Mouse (Mus musculus) embryonic facial prominence, embryonic 13.5 days (tissue): ENCODE measurements around the gene Gm45021. TPM values are rescaled to one million over a fixed set of nuclear protein-coding genes. Genes with fewer than 3 reads are reported as not detected.

Experiments
- ATAC-seq: fragments of 200-750 bp; cut with Nextera tagmentation; 2 replicates; pipeline ENCODE4 v1.8.0; 2017; ENCODE audit warnings: low read depth; ENCODE audit not compliant: insufficient number of reproducible peaks, insufficient read depth, low FRiP score, low TSS enrichment
- H3K27ac ChIP-seq: fragments of 300-500 bp; sonication (generic); 2 replicates; pipeline ENCODE4 v1.5.1; 2015; ENCODE audit warnings: moderate library complexity, mild to moderate bottlenecking, inconsistent platforms
- H3K27me3 ChIP-seq: fragments of 300-500 bp; sonication (generic); 2 replicates; pipeline ENCODE4 v1.6.1; 2015; ENCODE audit warnings: mild to moderate bottlenecking, inconsistent platforms
- H3K36me3 ChIP-seq: fragments of 300-500 bp; sonication (generic); 2 replicates; pipeline ENCODE4 v1.6.1; 2015; ENCODE audit warnings: mild to moderate bottlenecking, inconsistent platforms
- H3K4me1 ChIP-seq: fragments of 300-500 bp; sonication (generic); 2 replicates; pipeline ENCODE4 v1.6.1; 2015; ENCODE audit warnings: inconsistent platforms
- H3K4me2 ChIP-seq: fragments of 300-500 bp; sonication (generic); 2 replicates; pipeline ENCODE4 v1.6.1; 2015; ENCODE audit warnings: moderate library complexity, mild to moderate bottlenecking, inconsistent platforms
- H3K4me3 ChIP-seq: fragments of 300-500 bp; sonication (generic); 2 replicates; pipeline ENCODE4 v1.5.1; 2015; ENCODE audit warnings: mild to moderate bottlenecking, inconsistent platforms
- H3K9ac ChIP-seq: fragments of 300-500 bp; sonication (generic); 2 replicates; pipeline ENCODE4 v1.6.1; 2015; ENCODE audit warnings: mild to moderate bottlenecking, inconsistent platforms
- H3K9me3 ChIP-seq: fragments of 300-500 bp; sonication (generic); 2 replicates; pipeline ENCODE4 v1.6.1; 2016; ENCODE audit warnings: inconsistent platforms
- whole genome bisulfite sequencing: fragments of 180-500 bp; shearing (Covaris S2); methylation state at CpG from one replicate; pipeline ENCODE4 v1.1.7; 2015; ENCODE audit warnings: mixed read lengths; 5-methylcytosine and 5-hydroxymethylcytosine counted together
- polyA plus RNA-seq: library from polyadenylated mRNA; unstranded; fragments of >200 nt; fragmentation: Nextera tagmentation; extraction: Ambion mirVana; gene quantifications from 2 replicates; pipeline ENCODE4 v1.2.1, GENCODE M21; 2015

Gm45021 gene
- polyA plus RNA-seq, 1 experiment from 2014 or later: not detected

DNA sequence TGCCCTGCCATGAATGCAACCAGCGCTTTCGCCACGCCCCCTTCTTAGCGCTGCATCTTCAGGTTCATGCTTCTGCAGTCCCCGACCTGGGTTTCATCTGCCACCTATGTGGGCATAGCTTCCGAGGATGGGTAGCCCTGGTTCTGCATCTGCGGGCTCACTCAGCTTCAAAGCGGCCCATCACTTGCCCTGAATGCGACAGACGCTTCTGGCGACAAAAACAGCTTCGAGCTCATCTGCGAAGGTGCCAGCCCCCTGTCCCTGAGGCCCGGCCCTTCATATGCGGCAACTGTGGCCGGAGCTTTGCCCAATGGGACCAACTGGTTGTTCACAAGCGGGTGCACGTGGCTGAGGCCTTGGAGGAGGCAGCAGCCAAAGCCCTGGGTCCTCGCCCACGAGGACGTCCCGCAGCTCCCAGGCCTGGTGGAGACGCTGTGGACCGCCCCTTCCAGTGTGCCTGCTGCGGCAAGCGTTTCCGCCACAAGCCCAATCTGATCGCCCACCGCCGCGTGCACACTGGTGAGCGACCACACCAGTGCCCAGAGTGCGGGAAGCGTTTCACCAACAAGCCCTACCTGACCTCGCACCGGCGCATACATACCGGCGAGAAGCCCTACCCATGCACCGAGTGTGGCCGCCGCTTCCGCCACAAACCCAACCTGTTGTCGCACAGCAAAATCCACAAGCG, 7.3 kb downstream of the Gm45021 start:
- peaks cover 23% of the 10 kb centered on the region for H3K4me1 ChIP-seq
- peaks cover 23% of the 10 kb centered on the region for H3K9me3 ChIP-seq
- 96% methylated on average over 45 of the region's 45 CpGs for WGBS
- no peak overlapping the region for H3K4me2 ChIP-seq
- H3K27ac ChIP-seq: no peak overlapping the region
- no peaks in the 10 kb centered on the region for H3K27me3 ChIP-seq
- no peak for ATAC-seq
- H3K36me3 ChIP-seq: peaks cover 52% of the 10 kb centered on the region
- H3K4me3 ChIP-seq: no peak overlapping the region
- H3K9ac ChIP-seq: no peak overlapping the region

DNA sequence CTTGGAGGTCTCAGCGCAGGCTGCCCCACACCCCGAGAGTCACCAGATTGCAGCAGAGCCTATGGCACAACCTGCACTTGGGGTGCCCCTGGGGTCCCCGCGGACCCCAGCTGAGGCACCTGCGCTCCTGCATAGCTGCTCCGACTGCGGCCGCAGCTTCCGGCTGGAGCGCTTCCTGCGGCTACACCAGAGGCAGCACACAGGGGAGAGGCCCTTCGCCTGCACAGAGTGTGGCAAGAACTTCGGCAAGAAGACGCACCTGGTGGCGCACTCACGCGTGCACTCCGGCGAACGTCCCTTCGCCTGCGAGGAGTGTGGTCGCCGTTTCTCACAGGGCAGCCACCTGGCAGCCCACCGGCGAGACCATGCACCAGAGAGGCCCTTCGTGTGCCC, 7.8 kb downstream of the Gm45021 start:
- H3K4me1 ChIP-seq: peaks cover 23% of the 10 kb centered on the region
- no peak overlapping the region for H3K4me2 ChIP-seq
- H3K9ac ChIP-seq: no peak overlapping the region
- no peaks in the 10 kb centered on the region for H3K27me3 ChIP-seq
- H3K27ac ChIP-seq: no peak overlapping the region
- ATAC-seq: no peak
- 98% methylated on average over 27 of the region's 27 CpGs for WGBS
- peaks cover 52% of the 10 kb centered on the region for H3K36me3 ChIP-seq
- no peak overlapping the region for H3K4me3 ChIP-seq
- peaks cover 23% of the 10 kb centered on the region for H3K9me3 ChIP-seq

DNA sequence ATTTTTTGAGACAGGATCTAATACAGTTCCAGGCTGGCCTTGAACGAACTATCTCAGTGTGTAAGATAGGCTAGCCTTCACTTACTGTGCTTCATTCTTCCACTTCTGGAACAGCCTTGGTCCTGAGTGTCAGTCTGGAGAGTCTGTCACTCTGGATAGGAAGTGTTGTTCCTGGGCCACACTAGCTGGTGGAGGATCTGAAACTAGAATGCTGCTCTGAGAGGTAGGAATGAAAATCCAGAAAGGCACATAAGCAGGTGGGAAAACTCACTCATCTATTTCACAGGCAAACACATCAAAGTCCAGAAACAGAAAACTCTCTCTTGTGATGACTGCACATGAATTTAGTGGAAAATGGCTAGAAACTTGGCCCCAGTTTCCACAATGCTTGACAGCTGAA, 11.2 kb downstream of the Gm45021 start:
- Histone ChIP-seq H3K9ac (no peak overlapping the region), H3K36me3 (peaks cover 46% of the 10 kb centered on the region), H3K27ac (no peak overlapping the region), H3K4me3 (no peak overlapping the region), H3K9me3 (peaks cover 23% of the 10 kb centered on the region), H3K4me2 (no peak overlapping the region; the same call in 1 of the 2 replicates), H3K4me1 (peaks cover 14% of the 10 kb centered on the region), H3K27me3 (no peaks in the 10 kb centered on the region)
- WGBS: 89% methylated on average over 1 of the region's 1 CpGs
- no peak for ATAC-seq

DNA sequence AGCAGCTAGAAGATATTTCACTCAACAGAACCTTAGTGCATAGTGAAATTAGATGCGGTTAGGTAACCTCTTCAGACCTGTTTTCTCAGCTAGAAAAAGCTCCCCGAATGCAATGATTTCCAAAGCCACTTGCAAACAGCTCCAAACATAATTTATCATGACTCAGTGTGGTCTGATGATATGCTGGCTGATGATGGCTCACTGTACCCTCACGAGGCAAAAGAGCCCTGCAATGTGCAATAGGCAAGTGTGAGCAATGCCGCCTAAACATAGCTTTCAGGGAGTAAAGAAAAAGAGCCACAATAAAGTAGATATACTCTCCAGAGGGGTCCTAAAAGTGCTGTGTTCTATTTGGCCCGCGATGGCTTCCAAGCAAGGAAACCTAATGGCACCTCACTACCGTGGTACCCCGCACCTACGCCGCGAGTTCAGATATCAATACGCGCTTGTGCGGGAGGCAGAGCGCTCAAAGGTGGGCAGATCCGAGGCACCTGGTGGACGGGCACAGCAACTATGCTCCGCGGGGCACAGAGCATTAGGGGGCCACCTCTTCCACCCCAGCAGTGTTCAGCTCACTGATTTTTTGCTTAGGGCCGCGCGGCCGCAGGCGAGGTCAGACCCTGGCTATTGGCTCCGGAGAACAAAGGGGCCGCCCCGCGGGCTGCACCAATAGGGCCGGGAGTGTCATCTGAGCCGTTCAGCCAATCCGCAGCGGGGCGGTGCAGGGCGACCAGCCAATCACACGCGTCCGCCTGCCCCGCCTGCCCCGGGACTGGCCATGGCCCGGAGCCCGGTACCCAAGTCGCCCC, 12.1 kb downstream of the Gm45021 start, which contains the start of gene Zfp775:
TSS of gene Zfp775 (plus strand) at position 793 of the 809 bp plus-strand sequence.
- H3K27me3 ChIP-seq: no peaks in the 10 kb centered on the region
- H3K4me3 ChIP-seq: peak within 1 kb of the TSS; percentile 78
- peak; percentile 96 for ATAC-seq
- H3K9me3 ChIP-seq: peaks cover 18% of the 10 kb centered on the region
- peak within 1 kb of the TSS; percentile 87 for H3K9ac ChIP-seq
- WGBS: 4% methylated on average over 42 of the region's 42 CpGs
- peaks cover 14% of the 10 kb centered on the region for H3K4me1 ChIP-seq
- peak within 1 kb of the TSS; percentile 82 for H3K27ac ChIP-seq
- H3K4me2 ChIP-seq: peak within 1 kb of the TSS; percentile 92
- H3K36me3 ChIP-seq: peaks cover 38% of the 10 kb centered on the region

DNA sequence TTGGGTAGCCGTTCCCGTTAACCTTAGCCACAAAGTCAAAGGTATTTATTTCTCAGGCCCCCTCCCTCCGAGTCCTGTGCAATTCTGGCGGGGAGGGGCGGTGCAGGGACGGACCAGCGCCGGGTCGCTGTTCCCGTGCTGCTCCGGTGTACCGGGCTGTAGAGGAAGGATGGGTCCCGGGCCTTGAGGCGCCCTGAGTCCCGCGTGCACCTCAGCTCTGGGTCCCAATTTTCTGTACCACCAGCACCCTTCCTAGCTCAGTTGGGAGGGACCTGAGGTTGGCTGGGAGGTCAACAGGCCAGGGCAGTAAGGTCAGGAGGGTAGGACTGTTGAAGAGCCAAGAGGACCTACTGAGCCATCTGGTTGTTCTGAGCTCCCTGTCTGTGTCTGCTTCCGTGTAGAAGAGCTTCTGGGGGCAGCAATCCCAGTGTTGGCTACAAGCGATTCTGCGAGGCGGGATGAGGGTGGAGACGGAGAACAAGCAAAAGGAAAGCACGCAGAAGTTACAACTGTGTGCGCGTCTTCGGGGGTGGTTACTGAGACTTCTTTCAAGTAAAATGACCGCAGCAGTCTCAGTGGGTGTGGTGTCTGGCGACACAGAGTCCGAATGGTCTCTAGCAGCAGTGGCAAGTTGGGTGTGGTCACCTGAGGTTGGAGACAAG, 12.8 kb downstream of the Gm45021 start:
- WGBS: 0% methylated on average over 28 of the region's 28 CpGs
- ATAC-seq: peak; percentile 73

DNA sequence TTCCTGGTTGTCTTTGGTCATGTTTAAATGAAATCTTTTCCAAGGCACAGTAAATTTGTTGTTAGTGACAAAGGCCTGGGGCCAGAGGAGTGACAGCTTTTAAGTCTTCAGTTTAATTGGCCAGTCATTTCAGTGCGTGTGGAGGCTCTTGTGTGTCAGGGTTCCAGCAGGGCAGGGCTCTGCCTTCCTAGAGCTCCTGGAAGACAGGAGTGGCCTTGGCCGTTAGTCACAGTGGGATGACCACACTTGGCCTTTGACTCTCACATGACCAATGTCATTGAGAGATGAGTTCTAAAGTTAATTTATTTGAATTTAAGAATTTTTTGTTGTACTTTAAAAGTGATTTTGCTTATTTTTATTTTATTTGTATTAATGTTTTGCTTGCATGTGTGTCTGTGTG, 18.7 kb downstream of the Gm45021 start:
- no peak for ATAC-seq

More for the DNA sequence above, 12.8 kb downstream of the Gm45021 start:
- H3K27me3 ChIP-seq: no peaks in the 10 kb centered on the region
- H3K9ac ChIP-seq: peak overlapping the region; percentile 87
- peak overlapping the region; percentile 82 for H3K27ac ChIP-seq
- H3K36me3 ChIP-seq: peaks cover 30% of the 10 kb centered on the region
- H3K4me2 ChIP-seq: peak overlapping the region; percentile 92
- peak overlapping the region; percentile 78 for H3K4me3 ChIP-seq
- H3K4me1 ChIP-seq: peaks cover 14% of the 10 kb centered on the region
- peaks cover 11% of the 10 kb centered on the region for H3K9me3 ChIP-seq

DNA sequence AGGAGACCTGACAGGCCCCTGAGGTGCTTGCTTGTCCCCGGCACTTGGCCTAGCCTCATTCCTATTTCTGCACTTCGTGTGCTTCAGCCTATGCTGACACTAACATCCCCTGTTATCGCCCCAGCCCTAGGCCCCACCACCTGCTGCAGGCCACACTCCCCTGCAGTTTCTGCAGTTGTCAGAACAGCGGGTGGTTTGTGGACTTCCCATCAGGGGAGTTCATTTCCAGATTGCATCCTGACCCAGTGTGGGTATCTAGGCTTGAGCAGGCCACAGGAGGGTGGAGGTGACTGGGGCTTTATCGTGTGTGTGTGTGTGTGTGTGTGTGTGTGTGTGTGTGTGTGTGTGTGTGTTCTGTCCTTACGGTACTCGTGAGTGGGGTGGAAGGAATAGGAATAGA, 20.1 kb downstream of the Gm45021 start:
- no peak overlapping the region for H3K4me3 ChIP-seq
- no peak overlapping the region for H3K27ac ChIP-seq
- H3K27me3 ChIP-seq: no peaks in the 10 kb centered on the region
- H3K9ac ChIP-seq: no peak overlapping the region
- peaks cover 18% of the 10 kb centered on the region for H3K36me3 ChIP-seq
- no peaks in the 10 kb centered on the region for H3K4me1 ChIP-seq
- WGBS: 65% methylated on average over 7 of the region's 7 CpGs
- no peaks in the 10 kb centered on the region for H3K9me3 ChIP-seq
- ATAC-seq: no peak
- no peak overlapping the region for H3K4me2 ChIP-seq

More for the DNA sequence above, 18.7 kb downstream of the Gm45021 start:
- Histone ChIP-seq H3K9me3 (no peaks in the 10 kb centered on the region), H3K27me3 (no peaks in the 10 kb centered on the region), H3K27ac (no peak overlapping the region), H3K4me3 (no peak overlapping the region), H3K4me2 (no peak overlapping the region), H3K36me3 (peaks cover 6% of the 10 kb centered on the region), H3K4me1 (no peaks in the 10 kb centered on the region; the same call in 1 of the 2 replicates), H3K9ac (no peak overlapping the region)
- WGBS: 53% methylated on average over 2 of the region's 2 CpGs

DNA sequence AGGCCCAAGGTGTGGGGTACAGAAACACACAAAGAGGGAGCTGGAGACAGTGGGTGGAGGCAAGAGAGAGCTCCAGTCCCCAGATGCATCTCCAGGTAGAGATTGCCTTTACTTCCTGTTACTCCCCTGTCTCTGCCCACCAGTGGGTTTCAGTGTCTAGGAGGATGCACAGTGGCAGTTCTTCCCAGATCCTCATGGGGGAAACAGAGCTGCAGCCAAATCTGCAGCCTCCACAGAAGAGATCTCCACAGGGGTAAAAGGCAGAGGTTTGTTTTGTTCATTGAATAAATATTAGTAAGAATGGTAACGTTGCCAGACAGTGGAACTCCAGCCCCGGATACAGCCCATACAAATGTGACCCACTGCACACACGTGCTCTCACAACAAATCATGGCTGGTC, 21.2 kb downstream of the Gm45021 start:
- Histone ChIP-seq H3K4me3 (no peak overlapping the region), H3K36me3 (peaks cover 27% of the 10 kb centered on the region), H3K4me1 (no peaks in the 10 kb centered on the region), H3K4me2 (no peak overlapping the region), H3K9ac (no peak overlapping the region), H3K27me3 (no peaks in the 10 kb centered on the region), H3K9me3 (no peaks in the 10 kb centered on the region), H3K27ac (no peak overlapping the region)
- WGBS: 84% methylated on average over 3 of the region's 3 CpGs
- ATAC-seq: no peak

DNA sequence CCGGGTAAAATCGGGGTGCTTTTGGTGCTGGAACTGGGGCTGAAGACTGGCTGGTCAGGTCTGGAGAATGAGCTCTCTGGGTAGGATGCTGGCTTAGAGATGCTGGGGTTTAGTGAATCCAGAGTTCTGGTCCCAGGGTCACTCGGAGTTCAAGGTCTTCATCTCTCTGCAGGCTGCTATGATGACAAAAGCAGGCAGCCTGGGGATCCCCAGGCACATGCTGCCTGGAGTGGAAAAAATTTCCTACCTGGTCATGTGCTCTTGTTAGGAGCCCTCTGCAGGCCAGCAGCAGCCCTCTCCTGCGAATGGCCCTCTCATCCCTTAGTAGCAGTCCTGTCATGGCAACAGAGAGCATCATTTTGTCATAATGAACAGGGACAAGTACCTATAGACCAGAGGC, 24.1 kb downstream of the Gm45021 start:
- no peak overlapping the region for H3K27ac ChIP-seq
- no peak overlapping the region for H3K9ac ChIP-seq
- 86% methylated on average over 4 of the region's 4 CpGs for WGBS
- H3K9me3 ChIP-seq: no peaks in the 10 kb centered on the region
- H3K27me3 ChIP-seq: no peaks in the 10 kb centered on the region
- H3K4me1 ChIP-seq: no peaks in the 10 kb centered on the region
- no peak overlapping the region for H3K4me3 ChIP-seq
- no peak for ATAC-seq
- no peak overlapping the region for H3K4me2 ChIP-seq
- peaks cover 37% of the 10 kb centered on the region for H3K36me3 ChIP-seq

DNA sequence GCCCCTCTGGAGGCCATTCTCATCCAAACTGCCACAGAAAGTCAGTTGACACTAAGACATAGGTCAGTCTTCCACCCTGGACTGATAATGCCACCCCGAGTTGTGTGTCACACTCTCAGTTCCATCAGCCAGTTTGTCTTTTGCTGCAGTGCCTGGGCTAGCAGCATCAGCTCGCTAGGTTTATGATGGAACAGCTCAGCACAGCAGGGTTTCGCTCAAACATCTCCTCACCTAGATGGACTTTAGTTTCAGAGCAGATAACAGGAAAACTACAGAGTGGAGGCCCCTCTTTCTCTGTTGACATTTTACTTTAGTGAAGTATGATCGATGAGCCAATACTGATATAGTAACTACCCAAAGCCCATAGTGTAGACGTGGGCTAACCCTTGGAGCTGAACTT, 25.3 kb downstream of the Gm45021 start:
- H3K36me3 ChIP-seq: peaks cover 47% of the 10 kb centered on the region

DNA sequence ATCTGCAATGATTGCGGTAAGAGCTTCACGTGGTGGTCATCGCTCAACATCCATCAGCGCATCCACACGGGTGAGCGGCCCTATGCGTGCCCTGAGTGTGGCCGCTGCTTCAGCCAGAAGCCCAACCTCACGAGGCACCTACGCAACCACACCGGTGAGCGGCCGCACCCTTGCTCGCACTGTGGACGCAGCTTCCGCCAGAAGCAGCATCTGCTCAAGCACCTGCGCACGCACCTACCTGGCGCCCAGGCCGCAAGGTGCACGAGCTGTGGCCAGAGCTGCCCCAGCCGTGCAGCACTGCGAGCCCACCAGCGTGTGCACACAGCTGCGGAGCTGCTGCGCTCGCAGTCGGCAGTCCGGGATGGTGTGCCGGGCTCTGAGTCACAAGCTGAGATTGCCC, 30.6 kb downstream of the Gm45021 start:
- 94% methylated on average over 30 of the region's 30 CpGs for WGBS
- H3K4me2 ChIP-seq: no peak overlapping the region

More for the DNA sequence above, 25.3 kb downstream of the Gm45021 start:
- no peak overlapping the region for H3K27ac ChIP-seq
- ATAC-seq: no peak
- H3K4me1 ChIP-seq: no peaks in the 10 kb centered on the region
- 92% methylated on average over 5 of the region's 5 CpGs for WGBS
- no peak overlapping the region for H3K9ac ChIP-seq
- H3K9me3 ChIP-seq: no peaks in the 10 kb centered on the region
- no peak overlapping the region for H3K4me2 ChIP-seq
- H3K27me3 ChIP-seq: no peaks in the 10 kb centered on the region
- H3K4me3 ChIP-seq: no peak overlapping the region

More for the DNA sequence above, 30.6 kb downstream of the Gm45021 start:
- H3K9me3 ChIP-seq: no peaks in the 10 kb centered on the region
- H3K36me3 ChIP-seq: peaks cover 47% of the 10 kb centered on the region
- H3K4me1 ChIP-seq: no peaks in the 10 kb centered on the region
- H3K9ac ChIP-seq: no peak overlapping the region
- peaks cover 1% of the 10 kb centered on the region; the same call in 1 of the 2 replicates for H3K27me3 ChIP-seq
- H3K27ac ChIP-seq: no peak overlapping the region
- no peak overlapping the region for H3K4me3 ChIP-seq
- ATAC-seq: no peak
